Mouse (Mus musculus) olfactory bulb, adult 2 months (tissue): ENCODE measurements at regions not wholly inside any gene's neighbourhood (a gene's known extent, or its start where the extent isn't known, plus 50 kb on each side); places are given as distances from the start of the nearest gene placed in this dataset.

Experiments
- H3K27ac ChIP-seq: fragments of 200-500 bp; 2 replicates; pipeline ENCODE4 v1.5.1; 2012; ENCODE audit warnings: low read depth, low read length; ENCODE audit not compliant: insufficient read depth
- H3K4me1 ChIP-seq: fragments of 200-500 bp; 2 replicates; pipeline ENCODE4 v1.6.1; 2012; ENCODE audit warnings: low read length; ENCODE audit not compliant: control insufficient read depth, insufficient read depth
- H3K4me3 ChIP-seq: fragments of 200-500 bp; 2 replicates; pipeline ENCODE4 v1.5.1; 2012; ENCODE audit warnings: mild to moderate bottlenecking, low read depth, low read length, moderate library complexity; ENCODE audit not compliant: insufficient read depth
- CTCF ChIP-seq: fragments of 200-500 bp; IDR thresholded peaks from 2 replicates; pipeline ENCODE4 v1.5.1; 2012; ENCODE audit warnings: low read depth, mild to moderate bottlenecking, low read length, moderate library complexity; ENCODE audit not compliant: insufficient read depth
- POLR2A ChIP-seq: fragments of 200-500 bp; IDR thresholded peaks from 2 replicates; pipeline ENCODE4 v1.6.1; 2012; ENCODE audit warnings: mild to moderate bottlenecking, low read depth, low read length, moderate library complexity; ENCODE audit not compliant: insufficient read depth
- WGBS: fragments of 180-500 bp; shearing (Covaris S2); methylation state at CpG from one replicate; pipeline ENCODE4 v1.1.7; 2018; 5-methylcytosine and 5-hydroxymethylcytosine counted together

DNA sequence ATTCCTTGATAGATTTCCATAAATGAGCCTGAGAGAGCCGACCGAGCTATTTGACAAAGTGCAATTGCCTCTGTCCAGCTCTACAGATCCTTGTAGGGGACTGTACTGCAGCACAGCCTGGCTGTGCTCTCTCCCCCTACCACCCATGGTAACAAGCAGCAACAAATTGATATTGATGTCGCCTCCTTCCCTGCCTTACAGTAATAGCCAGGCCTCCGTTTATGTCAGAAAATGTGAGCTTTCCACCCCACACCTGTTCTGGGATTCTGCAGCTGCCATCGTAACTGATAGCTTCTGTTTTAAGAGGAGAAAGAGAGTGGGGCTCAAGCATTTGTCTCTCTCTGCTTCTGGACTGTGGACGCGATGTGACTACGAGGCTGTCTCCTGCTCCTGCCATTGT lies 432.6 kb downstream of the Fut8 start:
- no peak overlapping the region for H3K4me3 ChIP-seq
- no peak for TF ChIP-seq POLR2A
- TF ChIP-seq CTCF, result no peak
- WGBS, result 84% methylated on average over 8 of the region's 8 CpGs

DNA sequence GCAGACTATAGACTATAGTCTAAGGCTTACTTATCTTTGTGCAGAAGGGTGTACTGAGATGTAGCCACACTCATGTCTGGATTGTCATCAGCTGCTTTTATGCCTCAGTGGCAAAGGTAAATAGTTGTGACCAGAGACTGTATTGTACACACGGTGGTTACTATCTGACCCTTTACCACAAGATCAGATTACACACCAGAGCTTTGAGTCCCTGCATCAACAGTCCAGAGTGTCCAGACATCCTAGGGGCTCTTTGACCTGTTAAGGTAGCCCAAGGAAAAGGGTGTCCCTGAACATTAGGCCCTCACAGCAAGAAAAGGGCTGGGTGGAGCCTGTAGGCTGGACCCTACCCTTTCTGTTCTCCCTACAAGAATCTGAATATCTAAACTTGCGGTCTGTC lies 436.4 kb downstream of the Fut8 start:
- TF ChIP-seq CTCF (no peak), POLR2A (no peak)
- 83% methylated on average over 2 of the region's 2 CpGs for WGBS

More for the DNA sequence above, 432.6 kb downstream of the Fut8 start:
- Histone ChIP-seq H3K27ac (no peak overlapping the region), H3K4me1 (peaks cover 3% of the 10 kb centered on the region; the same call in 1 of the 2 replicates)

DNA sequence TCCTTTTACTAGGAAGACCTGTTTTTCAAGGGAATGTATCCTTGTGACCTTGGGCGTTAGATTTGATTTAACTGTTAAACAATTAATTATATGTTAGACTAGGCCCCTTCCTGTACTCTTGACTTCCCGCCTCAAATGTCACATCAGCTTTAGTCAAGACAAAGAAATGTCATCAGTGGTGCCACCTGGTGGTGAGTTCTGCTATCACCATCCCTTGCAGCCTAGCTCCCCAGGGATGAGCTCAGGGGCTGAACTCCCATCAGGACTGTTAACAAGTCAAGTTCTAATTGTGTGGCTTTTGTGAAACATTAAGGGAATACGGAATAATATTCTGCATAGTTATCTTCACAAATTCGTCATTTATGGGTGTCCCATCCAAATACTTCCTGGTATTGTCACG lies 436.8 kb downstream of the Fut8 start:
- Histone ChIP-seq H3K4me3 (no peak overlapping the region), H3K27ac (no peak overlapping the region), H3K4me1 (no peaks in the 10 kb centered on the region)
- WGBS, result 85% methylated on average over 5 of the region's 5 CpGs
- no peak for TF ChIP-seq POLR2A
- TF ChIP-seq CTCF, result no peak

More for the DNA sequence above, 436.4 kb downstream of the Fut8 start:
- Histone ChIP-seq H3K4me1 (no peaks in the 10 kb centered on the region), H3K4me3 (no peak overlapping the region), H3K27ac (no peak overlapping the region)

DNA sequence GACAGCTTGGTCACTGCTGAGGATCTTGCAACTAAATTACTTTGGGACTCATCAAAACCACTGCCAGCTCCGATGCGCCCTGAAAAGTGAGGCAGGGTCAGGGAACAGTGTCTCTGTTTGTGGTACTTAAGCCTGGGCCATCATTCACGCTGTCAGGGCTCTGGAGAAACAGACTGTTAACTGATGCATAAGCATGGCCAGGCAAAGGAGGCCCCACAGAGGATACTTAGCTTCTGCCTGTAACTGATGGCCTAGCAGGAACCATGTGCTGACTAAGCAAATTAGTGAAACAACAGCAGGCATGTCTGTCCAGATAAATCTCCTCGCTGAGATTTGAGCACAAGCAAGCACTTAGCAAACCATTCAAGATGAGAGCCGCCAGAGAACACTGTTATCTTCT lies 440.1 kb downstream of the Fut8 start:
- TF ChIP-seq CTCF (no peak), POLR2A (no peak)
- Histone ChIP-seq H3K4me3 (no peak overlapping the region), H3K4me1 (no peaks in the 10 kb centered on the region), H3K27ac (no peak overlapping the region)
- WGBS, result 87% methylated on average over 5 of the region's 5 CpGs

DNA sequence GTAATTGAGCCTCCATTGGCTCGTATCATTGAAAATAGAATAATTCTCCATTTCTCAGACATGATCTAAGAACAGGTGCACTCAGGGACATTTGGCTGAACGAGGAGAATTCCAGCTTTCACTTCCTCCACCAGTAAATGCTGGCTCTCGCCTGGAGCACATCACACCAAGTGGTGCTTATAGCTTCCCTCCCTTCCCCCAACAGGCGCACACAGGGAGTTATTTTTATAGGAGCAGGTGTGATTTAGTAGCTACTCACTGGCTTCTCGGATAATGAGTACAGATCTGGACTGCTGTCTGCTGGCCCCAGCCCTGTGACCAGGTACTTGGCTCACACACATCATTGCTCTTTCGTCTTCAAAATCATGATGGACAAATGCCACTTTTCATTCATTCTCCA lies 456.2 kb downstream of the Fut8 start:
- no peak overlapping the region for H3K4me3 ChIP-seq
- TF ChIP-seq CTCF (no peak), POLR2A (no peak)
- WGBS, result 84% methylated on average over 6 of the region's 6 CpGs
- H3K27ac ChIP-seq, result no peak overlapping the region
- no peaks in the 10 kb centered on the region for H3K4me1 ChIP-seq

DNA sequence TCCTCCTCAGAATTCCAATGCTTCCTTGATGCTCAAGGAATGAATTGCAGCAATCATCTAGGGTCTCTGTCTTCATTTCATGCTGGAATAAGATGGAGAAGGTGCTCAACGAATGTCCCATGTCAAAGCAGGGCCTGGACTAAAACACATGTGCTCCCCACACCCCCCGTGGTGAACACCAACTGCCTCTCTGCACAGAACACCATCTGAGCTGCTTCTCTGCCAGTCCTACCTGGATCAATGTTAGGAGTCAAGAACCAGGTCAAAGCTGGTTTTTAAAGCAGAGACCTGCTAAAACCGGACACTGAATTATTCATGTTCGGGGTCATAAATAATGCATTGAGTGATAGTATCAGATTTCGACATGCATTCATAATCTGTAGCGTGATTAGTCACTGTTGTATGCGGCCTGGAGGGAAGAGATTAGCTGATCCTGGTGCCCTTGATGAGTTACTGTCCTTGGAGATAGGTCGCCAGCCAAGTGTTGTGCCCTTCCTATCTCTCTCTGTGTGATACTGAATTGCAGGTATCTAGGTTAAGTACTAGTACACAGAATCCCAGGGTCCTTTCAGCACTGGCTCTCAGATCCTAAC lies 458.2 kb downstream of the Fut8 start:
- no peak for TF ChIP-seq CTCF
- TF ChIP-seq POLR2A, result no peak
- Histone ChIP-seq H3K4me1 (no peaks in the 10 kb centered on the region), H3K4me3 (no peak overlapping the region), H3K27ac (no peak overlapping the region)
- WGBS, result 89% methylated on average over 8 of the region's 8 CpGs

DNA sequence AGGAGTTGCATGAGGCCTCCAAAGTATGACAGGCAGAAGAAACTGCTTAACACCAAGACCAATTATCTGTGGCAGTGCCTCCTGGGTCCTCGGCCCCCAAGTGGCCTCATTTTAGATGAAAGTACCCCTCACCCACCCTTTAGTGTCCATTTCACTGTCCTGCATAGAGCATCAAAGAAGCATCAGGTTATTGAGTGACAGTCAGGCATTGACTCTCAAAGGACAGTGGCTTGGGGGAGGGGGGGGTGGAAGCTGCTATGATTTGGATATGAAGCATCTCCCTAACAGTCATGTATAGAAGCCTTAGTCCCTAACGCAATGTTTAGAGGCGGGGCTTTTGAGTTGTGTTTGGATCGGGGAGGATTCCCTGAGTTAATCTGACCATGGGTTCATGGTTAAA lies 458.7 kb downstream of the Fut8 start:
- 90% methylated on average over 4 of the region's 4 CpGs for whole genome bisulfite sequencing
- Histone ChIP-seq H3K4me1 (no peaks in the 10 kb centered on the region), H3K27ac (no peak overlapping the region), H3K4me3 (no peak overlapping the region)
- no peak for TF ChIP-seq POLR2A
- TF ChIP-seq CTCF, result no peak

DNA sequence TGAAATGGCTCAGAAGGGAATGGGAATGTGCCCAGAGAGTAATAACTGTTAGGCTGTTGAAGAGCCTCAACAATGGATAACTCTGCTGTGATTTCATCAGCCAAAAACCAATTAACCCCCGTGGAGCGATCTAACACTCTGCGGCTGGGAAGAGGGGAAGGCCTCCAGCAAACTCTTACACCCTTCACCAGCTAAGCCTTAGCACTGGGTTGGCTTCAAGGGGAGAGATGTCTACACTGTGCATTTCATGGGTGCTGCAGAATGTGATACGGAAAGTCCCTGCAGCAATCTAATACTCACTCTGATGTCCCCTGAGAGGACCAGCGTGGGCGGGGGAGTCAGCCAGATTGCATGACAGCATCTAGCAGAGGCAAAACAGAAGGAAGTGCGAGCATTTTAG lies 460.2 kb downstream of the Fut8 start:
- WGBS, result 56% methylated on average over 7 of the region's 7 CpGs
- Histone ChIP-seq H3K4me1 (no peaks in the 10 kb centered on the region), H3K4me3 (no peak overlapping the region), H3K27ac (no peak overlapping the region)
- TF ChIP-seq CTCF (no peak), POLR2A (no peak)

DNA sequence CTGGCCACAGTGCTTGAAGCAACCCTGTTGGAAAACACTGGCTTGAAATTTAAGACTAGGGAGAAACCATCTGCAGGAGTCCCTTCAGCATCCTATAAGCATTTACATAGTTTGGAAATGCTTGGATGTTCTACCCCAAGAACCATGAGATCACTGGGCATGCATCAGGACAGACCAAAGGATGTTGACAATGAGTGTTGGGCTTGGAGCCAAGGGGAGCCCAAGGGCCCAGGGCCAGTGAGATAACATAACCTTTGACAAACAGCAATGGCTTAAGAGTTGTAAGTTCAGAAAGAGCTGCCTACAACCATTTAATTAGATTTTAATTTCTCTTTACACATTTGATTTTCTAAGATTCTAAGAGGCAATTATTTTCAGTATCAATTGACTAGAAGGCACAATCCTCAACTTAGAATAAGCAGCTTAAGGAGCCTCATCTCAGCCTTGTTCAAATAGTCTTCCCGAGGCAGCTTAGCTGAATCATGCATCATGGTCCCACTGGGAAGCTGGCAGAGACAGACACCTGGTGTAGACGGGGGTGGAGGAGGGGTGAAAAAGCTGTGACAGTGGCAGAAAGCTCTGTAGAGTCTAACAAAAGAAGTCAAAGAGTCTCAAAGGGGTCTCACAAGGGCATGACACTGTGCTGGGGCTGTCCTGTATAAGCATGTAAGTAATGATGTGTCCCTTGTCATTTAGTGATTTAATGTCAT lies 462.1 kb downstream of the Fut8 start:
- no peak for TF ChIP-seq POLR2A
- no peak for TF ChIP-seq CTCF
- H3K27ac ChIP-seq, result no peak overlapping the region
- 27% methylated on average over 2 of the region's 2 CpGs for WGBS

More for the DNA sequence above, 462.1 kb downstream of the Fut8 start:
- H3K4me3 ChIP-seq, result no peak overlapping the region
- no peaks in the 10 kb centered on the region for H3K4me1 ChIP-seq
